Mouse (Mus musculus): ENCODE data around the gene U2af1. TPM values are rescaled to one million over a fixed set of nuclear protein-coding genes. Genes with fewer than 3 reads are reported as not detected.
"Not testable (repeated sequence)": the region's sequence is repeated elsewhere in the genome, so short reads cannot be mapped to it uniquely, and the experiment has no call there.

U2af1 gene
- total and polyA plus RNA-seq, 3 experiments, result 211 to 928 (median 498) TPM

DNA sequence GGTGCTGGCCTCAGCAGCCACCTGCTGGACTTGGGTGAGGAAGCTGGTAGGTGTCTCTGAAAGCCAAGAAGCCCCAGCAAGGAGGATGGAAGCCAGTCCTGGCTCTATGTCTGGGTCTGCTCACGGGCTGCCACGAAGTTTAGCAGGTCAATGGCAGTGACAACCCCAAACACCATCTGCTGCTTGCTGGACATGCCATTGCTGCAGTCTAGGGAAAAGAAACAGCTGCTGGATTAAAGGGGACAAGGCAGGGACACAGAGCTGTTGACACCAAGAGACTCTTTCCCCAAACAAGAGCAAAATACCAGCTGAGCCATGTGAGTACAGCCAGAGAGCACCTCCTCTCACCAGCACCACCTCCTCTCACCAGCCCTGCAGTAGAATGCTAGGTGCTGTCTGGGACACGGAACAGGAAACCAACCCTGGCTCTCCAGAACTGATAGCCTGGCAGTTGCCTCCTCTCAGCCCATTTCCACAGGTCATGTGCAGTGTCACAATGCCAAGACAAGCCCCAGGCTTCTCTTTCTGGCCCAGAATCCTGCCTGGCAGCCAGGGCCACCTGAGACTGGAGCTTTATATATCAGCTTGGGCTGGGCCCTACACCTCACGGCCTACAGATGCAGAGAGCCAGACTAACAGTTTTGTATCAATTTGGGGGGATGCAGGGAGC lies 45.5 kb downstream of the U2af1 start:
- no peaks in the 10 kb centered on the region for H3K9me3 ChIP-seq (replicated peaks; ENCODE audit: insufficient read depth, low read length)
- no peaks in the 10 kb centered on the region for H3K79me2 ChIP-seq (ENCODE audit: control insufficient read depth, insufficient read depth, low read length, poor library complexity)

DNA sequence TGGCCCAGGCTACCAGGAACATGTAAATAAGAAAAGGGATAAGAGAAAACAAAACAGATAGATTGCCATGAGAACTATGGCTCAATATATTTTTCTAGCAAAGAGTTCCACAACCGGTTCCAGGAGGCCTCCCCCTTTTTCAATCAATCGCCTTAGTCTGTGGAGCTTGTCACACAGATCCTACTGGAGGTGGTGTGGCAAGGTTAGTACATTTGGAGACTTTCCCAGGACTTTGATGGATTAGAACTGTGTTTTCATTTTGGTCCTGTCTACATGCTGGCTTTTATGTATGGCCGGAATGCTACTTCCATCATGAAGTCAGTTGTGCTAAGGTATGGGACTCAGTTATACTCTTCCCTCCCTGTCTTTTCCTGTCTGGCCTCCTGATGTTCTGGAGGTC lies 48.8 kb downstream of the U2af1 start:
- Histone ChIP-seq H3K27me3 (ENCODE audit: control insufficient read depth in 1 of 2, insufficient read depth in 2 of 2, low read length in 2 of 2) (no peaks in the 10 kb centered on the region), H3K79me2 (ENCODE audit: control insufficient read depth, insufficient read depth, low read length, poor library complexity) (no peaks in the 10 kb centered on the region), H3K36me3 (ENCODE audit: control insufficient read depth in 1 of 2, insufficient read depth in 2 of 2, low read length in 2 of 2) (no peaks in the 10 kb centered on the region), H3K27ac (ENCODE audit: control insufficient read depth, low read depth, low read length) (no peak overlapping the region), H3K4me3 (ENCODE audit: control insufficient read depth in 1 of 2, insufficient read depth in 1 of 2, low read depth in 2 of 2, low read length in 2 of 2) (no peak overlapping the region), H3K9ac (ENCODE audit: control insufficient read depth, low read depth, low read length, poor library complexity, severe bottlenecking) (no peak overlapping the region), H3K9me3 (replicated peaks; ENCODE audit: insufficient read depth, low read length) (no peaks in the 10 kb centered on the region), H3K4me1 (ENCODE audit: control insufficient read depth in 1 of 2, insufficient read depth in 2 of 2, low read length in 2 of 2) (no peaks in the 10 kb centered on the region)
- no peak for TF ChIP-seq CHD2 (IDR thresholded peaks at IDR 0.05; ENCODE audit: low read length)
- no peak for TF ChIP-seq CTCF (IDR thresholded peaks at IDR 0.05 in 2 of 3, conservative IDR thresholded peaks at IDR 0.05 in 1 of 3; ENCODE audit: control insufficient read depth in 1 of 3, insufficient read depth in 1 of 3, low read depth in 2 of 3, low read length in 3 of 3, poor library complexity in 1 of 3, severe bottlenecking in 1 of 3)
- no peak for TF ChIP-seq USF1 (IDR thresholded peaks at IDR 0.05; ENCODE audit: low read depth, low read length)
- TF ChIP-seq MYC (IDR thresholded peaks at IDR 0.05; ENCODE audit: low read depth, low read length), result no peak
- no peak for TF ChIP-seq TBP (IDR thresholded peaks at IDR 0.05; ENCODE audit: low read depth, low read length)
- TF ChIP-seq GATA1 (IDR thresholded peaks at IDR 0.05; ENCODE audit: low read depth, low read length), result no peak
- TF ChIP-seq UBTF (IDR thresholded peaks at IDR 0.05; ENCODE audit: borderline replicate concordance, insufficient read depth, low read depth, low read length), result no peak
- no peak for TF ChIP-seq E2F4 (IDR thresholded peaks at IDR 0.05; ENCODE audit: borderline replicate concordance, low read depth, low read length)
- TF ChIP-seq EP300 (IDR thresholded peaks at IDR 0.05; ENCODE audit: low read depth in 1 of 2, low read length in 2 of 2), result no peak
- no peak for TF ChIP-seq MYB (IDR thresholded peaks at IDR 0.05; ENCODE audit: low read depth, low read length)
- no peak for TF ChIP-seq RCOR1 (IDR thresholded peaks at IDR 0.05; ENCODE audit: low read depth, low read length)
- no peak for TF ChIP-seq TCF12 (IDR thresholded peaks at IDR 0.05; ENCODE audit: low read depth, low read length)
- no peak for TF ChIP-seq MEF2A (IDR thresholded peaks at IDR 0.05; ENCODE audit: extremely low read depth, insufficient replicate concordance, low read depth, low read length, poor library complexity, severe bottlenecking)
- TF ChIP-seq ZC3H11A (IDR thresholded peaks at IDR 0.05; ENCODE audit: low read depth, low read length), result no peak
- no peak for TF ChIP-seq ZNF384 (IDR thresholded peaks at IDR 0.05; ENCODE audit: low read depth, low read length)
- TF ChIP-seq BHLHE40 (IDR thresholded peaks at IDR 0.05; ENCODE audit: borderline replicate concordance, low read depth, low read length), result no peak
- TF ChIP-seq JUND (IDR thresholded peaks at IDR 0.05; ENCODE audit: low read depth, low read length), result no peak
- DNase-seq (ENCODE audit: low read depth, low spot score), result no peak

More for the DNA sequence above, 45.5 kb downstream of the U2af1 start:
- no peaks in the 10 kb centered on the region for H3K36me3 ChIP-seq (ENCODE audit: control insufficient read depth in 1 of 2, insufficient read depth in 2 of 2, low read length in 2 of 2)
- H3K9ac ChIP-seq (ENCODE audit: control insufficient read depth, low read depth, low read length, poor library complexity, severe bottlenecking), result no peak overlapping the region
- no peak for DNase-seq (ENCODE audit: low read depth, low spot score)
- no peak overlapping the region for H3K27ac ChIP-seq (ENCODE audit: control insufficient read depth, low read depth, low read length)
- no peak for TF ChIP-seq NRF1 (IDR thresholded peaks at IDR 0.05; ENCODE audit: insufficient read depth, low read depth, low read length, poor library complexity, severe bottlenecking)
- no peak for TF ChIP-seq TBP (IDR thresholded peaks at IDR 0.05; ENCODE audit: low read depth, low read length)
- no peak for TF ChIP-seq POLR2AphosphoS5 (IDR thresholded peaks at IDR 0.05; ENCODE audit: borderline replicate concordance, low read depth, low read length)
- no peaks in the 10 kb centered on the region for H3K4me1 ChIP-seq (ENCODE audit: control insufficient read depth in 1 of 2, insufficient read depth in 2 of 2, low read length in 2 of 2)
- H3K4me3 ChIP-seq (ENCODE audit: control insufficient read depth in 1 of 2, insufficient read depth in 1 of 2, low read depth in 2 of 2, low read length in 2 of 2), result no peak overlapping the region
- H3K27me3 ChIP-seq (ENCODE audit: control insufficient read depth in 1 of 2, insufficient read depth in 2 of 2, low read length in 2 of 2), result no peaks in the 10 kb centered on the region

GRCm38 (mm10) chr17:31609173-31609572 lies 49.5 kb downstream of the U2af1 start:
- DNase-seq (ENCODE audit: low read depth, low spot score); H3K36me3 ChIP-seq (ENCODE audit: control insufficient read depth in 1 of 2, insufficient read depth in 2 of 2, low read length in 2 of 2); H3K4me3 ChIP-seq (ENCODE audit: control insufficient read depth in 1 of 2, insufficient read depth in 1 of 2, low read depth in 2 of 2, low read length in 2 of 2); H3K4me1 ChIP-seq (ENCODE audit: control insufficient read depth in 1 of 2, insufficient read depth in 2 of 2, low read length in 2 of 2); H3K27me3 ChIP-seq (ENCODE audit: control insufficient read depth in 1 of 2, insufficient read depth in 2 of 2, low read length in 2 of 2); H3K9ac ChIP-seq (ENCODE audit: control insufficient read depth, low read depth, low read length, poor library complexity, severe bottlenecking); H3K9me3 ChIP-seq (replicated peaks; ENCODE audit: insufficient read depth, low read length); H3K27ac ChIP-seq (ENCODE audit: control insufficient read depth, low read depth, low read length); H3K79me2 ChIP-seq (ENCODE audit: control insufficient read depth, insufficient read depth, low read length, poor library complexity): not testable (repeated sequence)

All from MEL (cell line).